In the genomic region with DNA sequence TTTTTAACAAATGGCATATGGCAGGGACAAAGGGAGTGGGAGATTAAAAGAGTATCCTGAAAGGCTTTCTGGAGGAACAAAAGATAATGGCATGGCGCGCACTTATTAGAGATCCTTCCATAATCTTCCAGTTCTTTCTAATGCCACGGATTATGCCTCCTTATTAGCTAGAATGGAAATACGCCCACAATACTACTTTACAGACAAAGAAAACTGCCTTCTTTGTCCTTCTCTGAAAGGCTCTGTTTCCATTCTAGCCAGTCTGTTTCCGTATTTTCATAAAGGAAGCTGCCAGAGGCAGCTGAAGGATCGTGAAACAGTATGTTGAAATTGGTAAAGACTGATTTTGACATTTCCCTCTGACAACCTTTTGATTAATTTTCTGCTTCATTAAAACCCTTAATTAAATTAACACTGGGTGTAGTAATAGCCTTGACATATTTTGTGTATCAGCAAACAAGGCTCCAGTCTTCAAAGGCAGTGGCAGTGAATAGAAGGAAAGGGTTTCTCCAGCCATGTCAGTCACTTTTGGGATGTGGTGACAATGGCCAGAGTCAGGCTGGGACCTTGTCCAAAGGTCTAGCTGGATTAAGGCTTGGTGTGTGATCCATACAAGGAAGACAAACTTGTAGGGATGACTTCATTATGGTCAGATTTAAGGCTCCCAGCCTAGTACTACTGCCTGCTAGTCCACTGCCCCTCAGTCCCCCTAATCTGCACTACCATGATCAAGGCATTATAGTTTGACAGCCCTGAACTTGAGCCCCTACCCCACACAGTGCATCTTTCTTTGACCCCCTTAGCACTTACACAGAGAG, we compare ENCODE assay signal across 20 mouse cellular contexts.
A peak's percentile ranks its signal among the peaks of the same experiment; 100 is the strongest.
DNase-seq lines count a peak whose midpoint lies in the region; ATAC-seq and TF ChIP-seq lines count a peak whose summit lies in the region.
"Had no signal": no experiment of that assay in that cellular context is flagged by ENCODE, and none has a peak within 500 bp of the region (broad histone marks: within the 10 kb centered on the region; RNA-seq: fewer than 3 reads in every experiment).

No protein-coding gene starts in this region.

- WGBS in embryonic facial prominence, embryonic 14.5 days = 65% methylated on average over 6 of the region's 6 CpGs
- 56% methylated on average over 6 of the region's 6 CpGs for WGBS in hindbrain, embryonic 10.5 days
- WGBS in midbrain, embryonic 12.5 days = 15% methylated on average over 6 of the region's 6 CpGs
- WGBS in intestine, embryonic 15.5 days = 85% methylated on average over 6 of the region's 6 CpGs
- WGBS in lung, postnatal 0 days = 77% methylated on average over 6 of the region's 6 CpGs

- no peak overlapping the region for H3K4me3 ChIP-seq in embryonic facial prominence, embryonic 14.5 days (ENCODE audit: low read depth, low read length)
- H3K4me3 ChIP-seq in hindbrain, embryonic 10.5 days = no peak overlapping the region
- H3K4me3 ChIP-seq in midbrain, embryonic 12.5 days = no peak overlapping the region
- no peak overlapping the region for H3K4me3 ChIP-seq in intestine, embryonic 15.5 days (replicated peaks)
- H3K4me3 ChIP-seq in lung, postnatal 0 days (ENCODE audit: low read depth, low read length) = no peak overlapping the region
- H3K4me3 ChIP-seq: embryonic facial prominence, embryonic 13.5 days; heart, embryonic 12.5 days; left cerebral cortex, adult 2 months; limb, embryonic 12.5 days had no signal

- TF ChIP-seq EP300 in lung, postnatal 0 days (IDR thresholded peaks at IDR 0.05) = no peak

- no peak overlapping the region for H3K9ac ChIP-seq in embryonic facial prominence, embryonic 14.5 days (ENCODE audit: low read depth, low read length)
- H3K9ac ChIP-seq in midbrain, embryonic 12.5 days (replicated peaks) = no peak overlapping the region
- H3K9ac ChIP-seq in intestine, embryonic 15.5 days = no peak overlapping the region
- H3K9ac ChIP-seq in lung, postnatal 0 days (replicated peaks; ENCODE audit: low read depth) = no peak overlapping the region
- H3K9ac ChIP-seq: embryonic facial prominence, embryonic 13.5 days; heart, embryonic 12.5 days; limb, embryonic 12.5 days; liver, embryonic 14.5 days had no signal

- no peak overlapping the region for H3K4me2 ChIP-seq in embryonic facial prominence, embryonic 14.5 days (ENCODE audit: low read depth, low read length)
- H3K4me2 ChIP-seq in midbrain, embryonic 12.5 days (replicated peaks) = no peak overlapping the region
- no peak overlapping the region for H3K4me2 ChIP-seq in intestine, embryonic 15.5 days (replicated peaks)
- no peak overlapping the region for H3K4me2 ChIP-seq in lung, postnatal 0 days (replicated peaks; ENCODE audit: low read depth, low read length)
- H3K4me2 ChIP-seq: embryonic facial prominence, embryonic 13.5 days; heart, embryonic 12.5 days; limb, embryonic 12.5 days had no signal

- ATAC-seq in embryonic facial prominence, embryonic 14.5 days (ENCODE audit: low read depth) = no peak
- ATAC-seq in midbrain, embryonic 12.5 days (ENCODE audit: low FRiP score, low read depth) = peak; percentile 75
- no peak for ATAC-seq in intestine, embryonic 15.5 days
- no peak for ATAC-seq in lung, postnatal 0 days

- DNase-seq in brain, adult 2 months (ENCODE audit: low read depth, low spot score) = peak; percentile 24
- DNase-seq in embryonic facial prominence, embryonic 14.5 days (ENCODE audit: low spot score) = peak; percentile 28
- DNase-seq in hindbrain, embryonic 10.5 days (ENCODE audit: low spot score) = no peak
- no peak for DNase-seq in spleen, postnatal 36 days (ENCODE audit: low spot score in 2 of 2)
- DNase-seq in layer of hippocampus, adult 9-11 months = no peak
- no peak for DNase-seq in lung, postnatal 0 days (ENCODE audit: low spot score)
- DNase-seq: adrenal gland, adult 8-10 months; cerebellum, adult 9-11 months; gastrocnemius, postnatal 14 days; kidney, adult 8-10 months; kidney, postnatal 4 days; lung, postnatal 14 days had no signal

- H3K36me3 ChIP-seq in embryonic facial prominence, embryonic 14.5 days (ENCODE audit: control insufficient read depth, insufficient read depth, low read length) = no peaks in the 10 kb centered on the region
- no peaks in the 10 kb centered on the region for H3K36me3 ChIP-seq in hindbrain, embryonic 10.5 days
- no peaks in the 10 kb centered on the region for H3K36me3 ChIP-seq in midbrain, embryonic 12.5 days
- no peaks in the 10 kb centered on the region for H3K36me3 ChIP-seq in intestine, embryonic 15.5 days
- H3K36me3 ChIP-seq in lung, postnatal 0 days (ENCODE audit: insufficient read depth, low read length) = no peaks in the 10 kb centered on the region
- H3K36me3 ChIP-seq: embryonic facial prominence, embryonic 13.5 days; G1E; heart, embryonic 12.5 days; limb, embryonic 12.5 days had no signal

- no peak for TF ChIP-seq CTCF in lung, postnatal 0 days (IDR thresholded peaks at IDR 0.05)

- H3K4me1 ChIP-seq in embryonic facial prominence, embryonic 14.5 days (ENCODE audit: control insufficient read depth, insufficient read depth, low read length) = no peaks in the 10 kb centered on the region
- peaks cover 17% of the 10 kb centered on the region for H3K4me1 ChIP-seq in hindbrain, embryonic 10.5 days (replicated peaks)
- H3K4me1 ChIP-seq in midbrain, embryonic 12.5 days = peaks cover 9% of the 10 kb centered on the region
- no peaks in the 10 kb centered on the region for H3K4me1 ChIP-seq in intestine, embryonic 15.5 days (replicated peaks)
- no peaks in the 10 kb centered on the region for H3K4me1 ChIP-seq in lung, postnatal 0 days (ENCODE audit: insufficient read depth, low read depth, low read length)
- H3K4me1 ChIP-seq: heart, embryonic 12.5 days; limb, embryonic 12.5 days had no signal

- H3K27me3 ChIP-seq in embryonic facial prominence, embryonic 14.5 days (replicated peaks; ENCODE audit: control insufficient read depth, insufficient read depth, low read length) = no peaks in the 10 kb centered on the region
- no peaks in the 10 kb centered on the region; the same call in 1 of the 2 replicates for H3K27me3 ChIP-seq in hindbrain, embryonic 10.5 days (ENCODE audit: insufficient read depth, poor library complexity, severe bottlenecking)
- peaks cover 29% of the 10 kb centered on the region for H3K27me3 ChIP-seq in midbrain, embryonic 12.5 days
- no peaks in the 10 kb centered on the region for H3K27me3 ChIP-seq in intestine, embryonic 15.5 days (replicated peaks)
- H3K27me3 ChIP-seq in lung, postnatal 0 days (replicated peaks; ENCODE audit: insufficient read depth, low read length) = no peaks in the 10 kb centered on the region
- H3K27me3 ChIP-seq: embryonic facial prominence, embryonic 13.5 days; heart, embryonic 12.5 days; limb, embryonic 12.5 days had no signal

- no peaks in the 10 kb centered on the region for H3K9me3 ChIP-seq in embryonic facial prominence, embryonic 14.5 days (ENCODE audit: control insufficient read depth, low read length)
- no peaks in the 10 kb centered on the region for H3K9me3 ChIP-seq in hindbrain, embryonic 10.5 days
- no peaks in the 10 kb centered on the region for H3K9me3 ChIP-seq in midbrain, embryonic 12.5 days
- H3K9me3 ChIP-seq in intestine, embryonic 15.5 days = no peaks in the 10 kb centered on the region
- H3K9me3 ChIP-seq in lung, postnatal 0 days (ENCODE audit: low read length) = no peaks in the 10 kb centered on the region
- H3K9me3 ChIP-seq: embryonic facial prominence, embryonic 13.5 days; G1E; heart, embryonic 12.5 days; limb, embryonic 12.5 days had no signal

- no peak overlapping the region for H3K27ac ChIP-seq in embryonic facial prominence, embryonic 14.5 days (replicated peaks; ENCODE audit: low read depth, low read length)
- peak overlapping the region; percentile 29; the same call in 1 of the 2 replicates for H3K27ac ChIP-seq in hindbrain, embryonic 10.5 days
- H3K27ac ChIP-seq in midbrain, embryonic 12.5 days (replicated peaks) = peak overlapping the region; percentile 60
- H3K27ac ChIP-seq in intestine, embryonic 15.5 days = no peak overlapping the region
- H3K27ac ChIP-seq in lung, postnatal 0 days (ENCODE audit: low read length) = no peak overlapping the region
- H3K27ac ChIP-seq: embryonic facial prominence, embryonic 13.5 days; left cerebral cortex, adult 2 months; limb, embryonic 12.5 days; liver, embryonic 14.5 days had no signal

Comparison
In these comparisons a context has a peak if more than half of its experiments do, and no peak if none do; other contexts are left out.
1. DNase-seq: peak in brain, adult 2 months (single experiment) and embryonic facial prominence, embryonic 14.5 days (single experiment); none in hindbrain, embryonic 10.5 days (single experiment), spleen, postnatal 36 days (0 of 2), layer of hippocampus, adult 9-11 months (single experiment) and lung, postnatal 0 days (single experiment).
2. H3K27ac ChIP-seq: peak in hindbrain, embryonic 10.5 days (single experiment) and midbrain, embryonic 12.5 days (single experiment); none in embryonic facial prominence, embryonic 14.5 days (single experiment), intestine, embryonic 15.5 days (single experiment) and lung, postnatal 0 days (single experiment).